Comparison of ENCODE assay signal across 8 mouse cellular contexts in the genomic region with DNA sequence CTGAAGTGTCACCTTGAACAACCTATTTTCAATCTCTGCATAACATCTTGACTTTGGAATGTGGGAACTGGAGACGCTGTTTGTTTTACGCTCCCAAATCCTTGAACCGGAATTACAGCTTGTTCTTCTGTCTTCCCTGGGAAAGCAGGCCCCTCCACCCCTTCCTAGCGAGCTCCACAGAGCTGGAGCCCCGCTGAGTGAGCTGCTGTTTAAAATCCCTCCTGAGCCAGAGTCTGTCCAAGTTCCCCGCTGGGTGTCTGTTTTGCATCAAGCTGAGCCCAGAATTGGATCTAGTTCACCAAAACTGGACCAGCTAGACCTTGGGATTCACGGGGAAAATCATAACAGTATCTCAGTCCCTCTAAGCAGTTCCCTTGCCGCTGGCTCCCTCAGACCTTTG.
DNase-seq lines count a peak whose midpoint lies in the region; ATAC-seq lines count a peak whose summit lies in the region.

No protein-coding gene starts in this region.

- H3K36me3 ChIP-seq in kidney, embryonic 14.5 days (ENCODE audit: control insufficient read depth, insufficient read depth, low read length): no peaks in the 10 kb centered on the region
- no peaks in the 10 kb centered on the region for H3K36me3 ChIP-seq in embryonic facial prominence, embryonic 13.5 days
- H3K36me3 ChIP-seq in heart, embryonic 13.5 days: no peaks in the 10 kb centered on the region

- no peak overlapping the region for H3K27ac ChIP-seq in kidney, embryonic 14.5 days (ENCODE audit: low read depth, low read length)
- H3K27ac ChIP-seq in embryonic facial prominence, embryonic 13.5 days: peak overlapping the region; percentile 41; the same call in 1 of the 2 replicates
- H3K27ac ChIP-seq in heart, embryonic 13.5 days (replicated peaks): peak overlapping the region; percentile 58; the same call in 1 of the 2 replicates

- H3K4me1 ChIP-seq in kidney, embryonic 14.5 days (ENCODE audit: control insufficient read depth, insufficient read depth, low read length): no peaks in the 10 kb centered on the region
- peaks cover 11% of the 10 kb centered on the region for H3K4me1 ChIP-seq in embryonic facial prominence, embryonic 13.5 days
- H3K4me1 ChIP-seq in heart, embryonic 13.5 days: peaks cover 21% of the 10 kb centered on the region

- H3K9ac ChIP-seq in kidney, embryonic 14.5 days (ENCODE audit: low read depth, low read length): no peak overlapping the region
- peak overlapping the region; percentile 41; the same call in 1 of the 2 replicates for H3K9ac ChIP-seq in embryonic facial prominence, embryonic 13.5 days
- peak overlapping the region; percentile 71 for H3K9ac ChIP-seq in heart, embryonic 13.5 days

- no peaks in the 10 kb centered on the region for H3K9me3 ChIP-seq in kidney, embryonic 14.5 days (ENCODE audit: control insufficient read depth, low read length)
- H3K9me3 ChIP-seq in embryonic facial prominence, embryonic 13.5 days: no peaks in the 10 kb centered on the region
- H3K9me3 ChIP-seq in heart, embryonic 13.5 days: no peaks in the 10 kb centered on the region

- H3K4me2 ChIP-seq in kidney, embryonic 14.5 days (replicated peaks; ENCODE audit: low read depth, low read length): no peak overlapping the region
- H3K4me2 ChIP-seq in embryonic facial prominence, embryonic 13.5 days: peak overlapping the region; percentile 44
- peak overlapping the region; percentile 42 for H3K4me2 ChIP-seq in heart, embryonic 13.5 days

- DNase-seq in kidney, adult 11 months: no peak
- DNase-seq in left cerebral cortex, postnatal 25 days (ENCODE audit: low spot score in 2 of 2): peak; percentile 37 to 61
- DNase-seq in neural tube, embryonic 10.5 days (ENCODE audit: extremely low spot score, low spot score): peak; percentile 46
- DNase-seq in adrenal gland, postnatal 4 days (ENCODE audit: low spot score in 2 of 2): no peak
- no peak for DNase-seq in thymus, adult 18-20 months

- intact Hi-C loops in left cerebral cortex, postnatal 25 days (cut with DNase I): no loop called here

- no peaks in the 10 kb centered on the region for H3K27me3 ChIP-seq in kidney, embryonic 14.5 days (ENCODE audit: control insufficient read depth, insufficient read depth, low read length)
- no peaks in the 10 kb centered on the region for H3K27me3 ChIP-seq in embryonic facial prominence, embryonic 13.5 days
- no peaks in the 10 kb centered on the region for H3K27me3 ChIP-seq in heart, embryonic 13.5 days (replicated peaks)

- no peak overlapping the region for H3K4me3 ChIP-seq in kidney, embryonic 14.5 days (ENCODE audit: low read length)
- 0 out of 2 replicates have a peak overlapping the region, but pooled peaks have one; percentile 5 for H3K4me3 ChIP-seq in embryonic facial prominence, embryonic 13.5 days
- H3K4me3 ChIP-seq in heart, embryonic 13.5 days: no peak overlapping the region

- WGBS in kidney, embryonic 14.5 days: 13% methylated on average over 8 of the region's 8 CpGs
- 5% methylated on average over 8 of the region's 8 CpGs for WGBS in embryonic facial prominence, embryonic 13.5 days
- WGBS in heart, embryonic 13.5 days: 9% methylated on average over 8 of the region's 8 CpGs

- ATAC-seq in kidney, embryonic 14.5 days (ENCODE audit: low FRiP score, low TSS enrichment): 0 out of 2 replicates have a peak, but pooled peaks have one; percentile 58
- ATAC-seq in embryonic facial prominence, embryonic 13.5 days (ENCODE audit: insufficient number of reproducible peaks, insufficient read depth, low FRiP score, low TSS enrichment, low read depth): no peak
- ATAC-seq in heart, embryonic 13.5 days (ENCODE audit: extremely low read depth, insufficient number of reproducible peaks, low FRiP score, low TSS enrichment): no peak

Comparison
In these comparisons a context has a peak if more than half of its experiments do, and no peak if none do; other contexts are left out.
1. DNase-seq: peak in left cerebral cortex, postnatal 25 days (2 of 2) and neural tube, embryonic 10.5 days (single experiment); none in kidney, adult 11 months (single experiment), adrenal gland, postnatal 4 days (0 of 2) and thymus, adult 18-20 months (0 of 2).